ENCODE assay signal across 29 mouse cellular contexts in the genomic region with DNA sequence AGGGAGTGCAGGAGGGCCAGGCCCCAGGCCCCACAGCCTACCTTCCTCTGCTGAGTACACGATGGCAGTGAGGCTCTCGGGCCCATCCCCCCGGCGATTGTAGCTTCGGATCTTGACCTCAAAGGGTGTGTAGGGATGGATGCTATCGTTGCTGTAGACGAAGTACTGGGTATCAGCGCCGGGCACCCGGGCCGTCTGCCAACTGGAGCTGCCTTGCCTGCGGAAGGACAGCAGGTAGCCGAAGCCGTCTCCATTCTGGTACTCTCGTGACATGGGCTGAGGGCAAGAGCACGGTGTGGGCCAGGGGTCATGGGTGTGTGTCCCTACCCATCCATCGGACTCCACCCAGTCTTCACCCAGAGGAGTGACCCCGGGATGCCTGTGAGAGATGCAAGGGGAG. TPM values are rescaled to one million over a fixed set of nuclear protein-coding genes. Genes with fewer than 3 reads are reported as not detected.
DNase-seq lines count a peak whose midpoint lies in the region; ATAC-seq and TF ChIP-seq lines count a peak whose summit lies in the region.
"Had no signal": no experiment of that assay in that cellular context is flagged by ENCODE, and none has a peak within 500 bp of the region (broad histone marks: within the 10 kb centered on the region; RNA-seq: fewer than 3 reads in every experiment).

No protein-coding gene starts in this region.

- no peak overlapping the region for H3K4me3 ChIP-seq in heart, embryonic 12.5 days
- H3K4me3 ChIP-seq in cerebellum, adult 2 months (replicated peaks; ENCODE audit: insufficient read depth, low read depth, low read length), result no peak overlapping the region
- no peak overlapping the region for H3K4me3 ChIP-seq in midbrain, embryonic 15.5 days
- H3K4me3 ChIP-seq in midbrain, embryonic 14.5 days (replicated peaks; ENCODE audit: low read depth, low read length), result no peak overlapping the region
- H3K4me3 ChIP-seq: embryonic facial prominence, embryonic 12.5 days; forebrain, embryonic 10.5 days; hindbrain, embryonic 13.5 days; limb, embryonic 13.5 days; liver, embryonic 12.5 days; neural tube, embryonic 13.5 days had no signal

- DNase-seq in heart, postnatal 10 days, result peak; percentile 30 to 32
- DNase-seq in cerebellum, adult 11-12 months, result peak; percentile 79
- peak; percentile 82 to 83 for DNase-seq in cerebellum, adult 2 months
- DNase-seq in cerebellum, postnatal 14 days, result peak; percentile 90
- no peak for DNase-seq in midbrain, embryonic 14.5 days
- no peak for DNase-seq in thymus, postnatal 14 days
- DNase-seq: adrenal gland, postnatal 25 days; B cell, adult 2 months; forebrain, postnatal 0 days; gastrocnemius, postnatal 10 days; heart, postnatal 36 days; kidney, adult 11 months; kidney, postnatal 14 days; layer of hippocampus, adult 9-11 months; liver, postnatal 0 days; lung, postnatal 36 days; right cerebral cortex, postnatal 4 days had no signal

- no peak overlapping the region for H3K27ac ChIP-seq in heart, embryonic 12.5 days (ENCODE audit: poor library complexity, severe bottlenecking)
- 0 out of 2 replicates have a peak overlapping the region, but pooled peaks have one; percentile 26 for H3K27ac ChIP-seq in cerebellum, adult 2 months (ENCODE audit: insufficient read depth, low read length)
- no peak overlapping the region for H3K27ac ChIP-seq in midbrain, embryonic 15.5 days
- H3K27ac ChIP-seq in midbrain, embryonic 14.5 days (replicated peaks; ENCODE audit: low read depth, low read length), result no peak overlapping the region
- H3K27ac ChIP-seq: embryonic facial prominence, embryonic 12.5 days; forebrain, embryonic 10.5 days; hindbrain, embryonic 13.5 days; limb, embryonic 13.5 days; liver, embryonic 12.5 days; neural tube, embryonic 13.5 days had no signal

- no peaks in the 10 kb centered on the region for H3K36me3 ChIP-seq in heart, embryonic 12.5 days
- peaks cover 9% of the 10 kb centered on the region; the same call in 1 of the 2 replicates for H3K36me3 ChIP-seq in midbrain, embryonic 15.5 days (replicated peaks)
- H3K36me3 ChIP-seq in midbrain, embryonic 14.5 days (ENCODE audit: control insufficient read depth, insufficient read depth, low read length), result peaks cover 84% of the 10 kb centered on the region
- H3K36me3 ChIP-seq: embryonic facial prominence, embryonic 12.5 days; forebrain, embryonic 10.5 days; limb, embryonic 13.5 days; liver, embryonic 12.5 days had no signal

- peaks cover 35% of the 10 kb centered on the region for H3K27me3 ChIP-seq in heart, embryonic 12.5 days (replicated peaks)
- H3K27me3 ChIP-seq in cerebellum, adult 2 months (ENCODE audit: control insufficient read depth, insufficient read depth, low read length), result no peaks in the 10 kb centered on the region
- no peaks in the 10 kb centered on the region for H3K27me3 ChIP-seq in midbrain, embryonic 15.5 days (replicated peaks)
- no peaks in the 10 kb centered on the region for H3K27me3 ChIP-seq in midbrain, embryonic 14.5 days (ENCODE audit: control insufficient read depth, insufficient read depth, low read length)
- H3K27me3 ChIP-seq: embryonic facial prominence, embryonic 12.5 days; hindbrain, embryonic 13.5 days; limb, embryonic 13.5 days; neural tube, embryonic 13.5 days had no signal

- TF ChIP-seq CTCF in cerebellum, adult 2 months (IDR thresholded peaks at IDR 0.05; ENCODE audit: borderline replicate concordance, insufficient read depth, low read depth, low read length), result no peak

- H3K9me3 ChIP-seq in heart, embryonic 12.5 days (replicated peaks), result no peaks in the 10 kb centered on the region
- no peaks in the 10 kb centered on the region for H3K9me3 ChIP-seq in midbrain, embryonic 15.5 days
- no peaks in the 10 kb centered on the region for H3K9me3 ChIP-seq in midbrain, embryonic 14.5 days (ENCODE audit: control insufficient read depth, low read length)
- H3K9me3 ChIP-seq: embryonic facial prominence, embryonic 12.5 days; forebrain, embryonic 10.5 days; hindbrain, embryonic 13.5 days; limb, embryonic 13.5 days; liver, embryonic 12.5 days; neural tube, embryonic 13.5 days had no signal

- no peaks in the 10 kb centered on the region for H3K4me1 ChIP-seq in heart, embryonic 12.5 days (replicated peaks)
- H3K4me1 ChIP-seq in cerebellum, adult 2 months (ENCODE audit: control insufficient read depth, insufficient read depth, low read length), result peaks cover 26% of the 10 kb centered on the region
- no peaks in the 10 kb centered on the region for H3K4me1 ChIP-seq in midbrain, embryonic 15.5 days
- no peaks in the 10 kb centered on the region for H3K4me1 ChIP-seq in midbrain, embryonic 14.5 days (ENCODE audit: control insufficient read depth, insufficient read depth, low read length)
- H3K4me1 ChIP-seq: limb, embryonic 13.5 days had no signal

- 81% methylated on average over 18 of the region's 18 CpGs for WGBS in heart, embryonic 12.5 days
- WGBS in cerebellum, adult 2 months, result 18% methylated on average over 18 of the region's 18 CpGs
- 83% methylated on average over 18 of the region's 18 CpGs for WGBS in midbrain, embryonic 15.5 days
- 86% methylated on average over 18 of the region's 18 CpGs for whole genome bisulfite sequencing in midbrain, embryonic 14.5 days

- H3K4me2 ChIP-seq in heart, embryonic 12.5 days, result no peak overlapping the region
- no peak overlapping the region for H3K4me2 ChIP-seq in midbrain, embryonic 15.5 days
- H3K4me2 ChIP-seq in midbrain, embryonic 14.5 days (ENCODE audit: low read length), result no peak overlapping the region
- H3K4me2 ChIP-seq: embryonic facial prominence, embryonic 12.5 days; hindbrain, embryonic 13.5 days; limb, embryonic 13.5 days; liver, embryonic 12.5 days; midbrain, embryonic 11.5 days; neural tube, embryonic 13.5 days had no signal

- TF ChIP-seq POLR2A in cerebellum, adult 2 months (IDR thresholded peaks at IDR 0.05; ENCODE audit: borderline replicate concordance, insufficient read depth, low read length), result no peak

- H3K9ac ChIP-seq in heart, embryonic 12.5 days, result no peak overlapping the region
- H3K9ac ChIP-seq in midbrain, embryonic 15.5 days, result no peak overlapping the region
- no peak overlapping the region for H3K9ac ChIP-seq in midbrain, embryonic 14.5 days (replicated peaks; ENCODE audit: low read length)
- H3K9ac ChIP-seq: embryonic facial prominence, embryonic 12.5 days; forebrain, postnatal 0 days; hindbrain, embryonic 13.5 days; limb, embryonic 13.5 days; liver, embryonic 12.5 days; liver, postnatal 0 days; neural tube, embryonic 13.5 days had no signal

- ATAC-seq in heart, embryonic 12.5 days (ENCODE audit: insufficient number of reproducible peaks, low FRiP score), result no peak
- ATAC-seq in midbrain, embryonic 15.5 days (replicated peaks), result no peak
- ATAC-seq in midbrain, embryonic 14.5 days (ENCODE audit: low FRiP score, low TSS enrichment), result no peak
- ATAC-seq: forebrain, postnatal 0 days; liver, embryonic 12.5 days; liver, postnatal 0 days had no signal

- intact Hi-C loops in heart, postnatal 10 days (cut with DNase I), result no loop called here

RNA-seq across cellular contexts. Expression of a gene that starts 12.6 kb away (rescaled TPM):
- total RNA-seq in heart, postnatal 10 days (2021), result 1 to 10 TPM; 1.5 to 1.6 TPM
- 1.3 TPM in 2 replicates for polyA plus RNA-seq in heart, embryonic 12.5 days (2016; fragmentation: Nextera tagmentation; extraction: Ambion mirVana)
- 5.3 and 6.1 TPM in 2 replicates for polyA plus RNA-seq in cerebellum, adult 2 months (2012; rRNA removed)
- polyA plus RNA-seq in midbrain, embryonic 15.5 days (2015; fragmentation: Nextera tagmentation; extraction: Ambion mirVana), result 0.99 and 1.0 TPM in 2 replicates
- polyA plus RNA-seq in midbrain, embryonic 14.5 days (2014; fragmentation: Nextera tagmentation; extraction: Ambion mirVana), result 1.1 and 1.3 TPM in 2 replicates

RNA-seq across cellular contexts. Expression of a gene that starts 24.4 kb away (rescaled TPM):
- total RNA-seq in heart, postnatal 10 days (2021), result 1 to 10 TPM; 2.6 to 3.3 TPM
- 0.18 and 0.20 TPM in 2 replicates for polyA plus RNA-seq in heart, embryonic 12.5 days (2016; fragmentation: Nextera tagmentation; extraction: Ambion mirVana)
- 165 and 168 TPM in 2 replicates for polyA plus RNA-seq in cerebellum, adult 2 months (2012; rRNA removed)
- 38.9 and 44.0 TPM in 2 replicates for polyA plus RNA-seq in midbrain, embryonic 15.5 days (2015; fragmentation: Nextera tagmentation; extraction: Ambion mirVana)
- polyA plus RNA-seq in midbrain, embryonic 14.5 days (2014; fragmentation: Nextera tagmentation; extraction: Ambion mirVana), result 36.9 and 65.3 TPM in 2 replicates
- total RNA-seq: adrenal gland, adult 18-20 months; adrenal gland, postnatal 25 days; granulocyte monocyte progenitor cell, adult 5-6 weeks; megakaryocyte, adult 5-6 weeks had no signal

RNA-seq across cellular contexts. Expression of a gene that starts 41.5 kb away (rescaled TPM):
- 10 to 100 TPM; 20.4 to 24.9 TPM for total RNA-seq in heart, postnatal 10 days (2021)
- polyA plus RNA-seq in heart, embryonic 12.5 days (2016; fragmentation: Nextera tagmentation; extraction: Ambion mirVana), result 34.2 and 37.8 TPM in 2 replicates
- polyA plus RNA-seq in cerebellum, adult 2 months (2012; rRNA removed), result 68.1 and 72.4 TPM in 2 replicates
- 46.5 and 50.3 TPM in 2 replicates for polyA plus RNA-seq in midbrain, embryonic 15.5 days (2015; fragmentation: Nextera tagmentation; extraction: Ambion mirVana)
- 38.2 and 48.6 TPM in 2 replicates for polyA plus RNA-seq in midbrain, embryonic 14.5 days (2014; fragmentation: Nextera tagmentation; extraction: Ambion mirVana)

Comparison
In these comparisons a context has a peak if more than half of its experiments do, and no peak if none do; other contexts are left out.
1. DNase-seq: peak in heart, postnatal 10 days (2 of 2), cerebellum, adult 11-12 months (single experiment), cerebellum, adult 2 months (2 of 2) and cerebellum, postnatal 14 days (2 of 2); none in midbrain, embryonic 14.5 days (single experiment) and thymus, postnatal 14 days (single experiment).
2. RNA of a gene that starts 24.4 kb away (polyA plus RNA-seq): 165 to 168 TPM in cerebellum, adult 2 months, 36.9 to 65.3 TPM in midbrain, embryonic 14.5 days and 38.9 to 44.0 TPM in midbrain, embryonic 15.5 days; 0.18 to 0.20 TPM in heart, embryonic 12.5 days; every median in the first group is over 10 times any median in the second.